Mouse (Mus musculus): ENCODE results near the gene Ints5.

DNA sequence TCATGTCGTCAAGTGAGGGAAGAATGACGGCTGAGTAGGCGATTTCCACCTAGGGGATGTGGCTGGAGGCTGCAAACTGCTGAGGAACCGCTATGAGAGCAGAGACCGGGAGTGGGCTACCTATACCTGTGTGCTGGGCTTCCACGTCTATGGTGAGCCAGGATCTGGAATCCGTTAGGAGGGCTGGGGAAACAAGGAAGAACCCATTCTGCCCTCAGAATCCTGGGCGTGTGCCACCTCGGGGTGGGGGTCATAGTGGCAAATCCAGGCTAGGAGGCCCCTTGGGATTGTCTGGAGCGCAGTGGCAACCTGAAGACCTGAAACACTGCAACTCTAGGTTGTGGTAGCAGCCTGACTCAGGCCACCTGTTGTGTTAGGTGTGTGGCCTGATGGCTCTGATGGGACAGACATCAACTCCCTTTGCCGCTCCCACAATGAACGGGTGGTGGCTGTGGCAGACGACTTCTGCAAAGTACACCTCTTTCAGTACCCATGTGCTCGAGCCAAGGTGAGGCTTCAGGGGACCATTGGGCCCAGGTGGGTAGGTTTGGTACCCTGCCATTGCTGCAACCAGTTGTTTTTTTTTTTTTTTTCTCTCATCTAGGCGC, 47.8 kb downstream of the Ints5 start:
- no peak for TF ChIP-seq POLR2A (IDR thresholded peaks at IDR 0.05; ENCODE audit: borderline replicate concordance, insufficient read depth, low read length)
- no peak for TF ChIP-seq CTCF (IDR thresholded peaks at IDR 0.05; ENCODE audit: borderline replicate concordance, insufficient read depth, low read depth, low read length)

All from cerebellum, adult 2 months (tissue).